In genomic region chr11:104537945-104538555, GRCm38 (mm10) we compare ENCODE assay signal across 19 mouse cellular contexts.
"Had no signal": no experiment of that assay in that cellular context is flagged by ENCODE, and none has a peak within 500 bp of the region (broad histone marks: within the 10 kb centered on the region; RNA-seq: fewer than 3 reads in every experiment).

No protein-coding gene starts in this region.

- H3K27ac ChIP-seq: lung, embryonic 15.5 days; midbrain, embryonic 12.5 days; neural tube, embryonic 13.5 days; stomach, postnatal 0 days had no signal

- H3K9me3 ChIP-seq: lung, embryonic 15.5 days; midbrain, embryonic 12.5 days; neural tube, embryonic 13.5 days had no signal

- H3K4me2 ChIP-seq: lung, embryonic 15.5 days; midbrain, embryonic 12.5 days; neural tube, embryonic 13.5 days had no signal

- ATAC-seq: inflammation-experienced regulatory T-cells, adult 6 months; intestine, embryonic 16.5 days; midbrain, embryonic 16.5 days had no signal

- H3K4me3 ChIP-seq: lung, embryonic 15.5 days; midbrain, embryonic 12.5 days; myocyte; neural tube, embryonic 13.5 days had no signal

- H3K9ac ChIP-seq: lung, embryonic 15.5 days; midbrain, embryonic 12.5 days; neural tube, embryonic 13.5 days had no signal

- H3K27me3 ChIP-seq: lung, embryonic 15.5 days; midbrain, embryonic 12.5 days; neural tube, embryonic 13.5 days had no signal

- DNase-seq: kidney, adult 18-20 months; kidney, adult 9 months; kidney, postnatal 14 days; kidney, postnatal 4 days; layer of hippocampus, adult 9-11 months; lung, adult 18-20 months; lung, postnatal 10 days; lung, postnatal 36 days; thymus, adult 2 months; thymus, postnatal 14 days; thymus, postnatal 4 days had no signal

- H3K4me1 ChIP-seq: lung, embryonic 15.5 days; midbrain, embryonic 12.5 days; neural tube, embryonic 13.5 days had no signal
